In the genomic region with DNA sequence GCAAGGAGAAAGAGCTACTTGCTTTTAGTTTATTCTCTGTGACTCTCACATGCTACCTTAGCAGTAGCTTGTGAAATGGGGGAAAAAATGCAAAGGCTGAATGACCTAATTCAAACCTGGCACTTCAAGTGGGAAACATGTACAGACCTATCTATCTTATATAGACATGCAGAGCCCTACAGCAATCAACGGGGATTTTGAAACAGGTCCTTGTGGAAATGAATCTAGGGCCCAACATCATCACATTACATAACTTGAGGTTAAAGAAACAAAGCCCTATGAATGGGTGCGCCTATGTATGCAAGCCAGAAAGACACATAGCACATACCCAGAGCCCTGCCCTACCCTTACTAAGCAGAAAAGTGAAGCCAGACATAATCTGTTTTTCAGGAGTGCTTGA, we compare ENCODE assay signal across 19 mouse cellular contexts.
"Had no signal": no experiment of that assay in that cellular context is flagged by ENCODE, and none has a peak within 500 bp of the region (broad histone marks: within the 10 kb centered on the region; RNA-seq: fewer than 3 reads in every experiment).

No protein-coding gene starts in this region.

- H3K9me3 ChIP-seq: limb, embryonic 13.5 days; liver, embryonic 13.5 days; midbrain, embryonic 12.5 days; midbrain, embryonic 15.5 days; neural tube, embryonic 12.5 days; neural tube, embryonic 15.5 days; stomach, embryonic 15.5 days had no signal

- H3K4me2 ChIP-seq: limb, embryonic 13.5 days; liver, embryonic 13.5 days; midbrain, embryonic 12.5 days; midbrain, embryonic 15.5 days; neural tube, embryonic 12.5 days; neural tube, embryonic 15.5 days; stomach, embryonic 15.5 days had no signal

- H3K27ac ChIP-seq: limb, embryonic 13.5 days; liver, embryonic 13.5 days; midbrain, embryonic 12.5 days; midbrain, embryonic 15.5 days; neural tube, embryonic 12.5 days; neural tube, embryonic 15.5 days; stomach, embryonic 15.5 days had no signal

- H3K9ac ChIP-seq: limb, embryonic 13.5 days; liver, embryonic 13.5 days; midbrain, embryonic 12.5 days; midbrain, embryonic 15.5 days; neural tube, embryonic 12.5 days; neural tube, embryonic 15.5 days; stomach, embryonic 15.5 days had no signal

- DNase-seq: kidney, adult 18-20 months; kidney, adult 9 months; kidney, postnatal 14 days; kidney, postnatal 4 days; left cerebral cortex, postnatal 4 days; liver, embryonic 13.5 days; lung, adult 2 months; lung, postnatal 14 days; lung, postnatal 4 days; right cerebral cortex, adult 18-20 months; right cerebral cortex, postnatal 14 days; right cerebral cortex, postnatal 4 days; thymus, postnatal 25 days had no signal

- H3K36me3 ChIP-seq: limb, embryonic 13.5 days; liver, embryonic 13.5 days; midbrain, embryonic 12.5 days; midbrain, embryonic 15.5 days; neural tube, embryonic 12.5 days; neural tube, embryonic 15.5 days; stomach, embryonic 15.5 days had no signal

- H3K4me1 ChIP-seq: limb, embryonic 13.5 days; liver, embryonic 13.5 days; midbrain, embryonic 12.5 days; midbrain, embryonic 15.5 days; neural tube, embryonic 12.5 days; neural tube, embryonic 15.5 days; stomach, embryonic 15.5 days had no signal

- H3K27me3 ChIP-seq: limb, embryonic 13.5 days; liver, embryonic 13.5 days; midbrain, embryonic 12.5 days; midbrain, embryonic 15.5 days; neural tube, embryonic 12.5 days; neural tube, embryonic 15.5 days; stomach, embryonic 15.5 days had no signal

- H3K4me3 ChIP-seq: limb, embryonic 13.5 days; liver, embryonic 13.5 days; midbrain, embryonic 12.5 days; midbrain, embryonic 15.5 days; neural tube, embryonic 12.5 days; neural tube, embryonic 15.5 days; stomach, embryonic 15.5 days had no signal

- ATAC-seq: midbrain, embryonic 15.5 days had no signal
